Mouse (Mus musculus): ENCODE measurements around the gene Zcchc8. TPM values are rescaled to one million over a fixed set of nuclear protein-coding genes. Genes with fewer than 3 reads are reported as not detected.
"Not testable (repeated sequence)": the region's sequence is repeated elsewhere in the genome, so short reads cannot be mapped to it uniquely, and the experiment has no call there.

Zcchc8 gene
- 85.1 and 97.4 TPM in 2 replicates for polyA plus RNA-seq (2015; fragmentation: Nextera tagmentation; extraction: Ambion mirVana)

GRCm38 (mm10) chr5:123720328-123721311 is at the start of gene Zcchc8:
Zcchc8 (minus strand) TSS chr5:123721100.
- peak within 1 kb of the TSS; percentile 86 for H3K4me2 ChIP-seq
- H3K27me3 ChIP-seq = no peaks in the 10 kb centered on the region
- under 1% methylated on average over 83 of the region's 83 CpGs for WGBS
- H3K27ac ChIP-seq = peak within 1 kb of the TSS; percentile 84
- ATAC-seq = peak; percentile 100
- H3K9ac ChIP-seq = peak within 1 kb of the TSS; percentile 87
- H3K4me3 ChIP-seq = peak within 1 kb of the TSS; percentile 92
- peaks cover 20% of the 10 kb centered on the region for H3K36me3 ChIP-seq (ENCODE audit: poor library complexity, severe bottlenecking)
- H3K9me3 ChIP-seq (replicated peaks) = no peaks in the 10 kb centered on the region
- peaks cover 28% of the 10 kb centered on the region for H3K4me1 ChIP-seq

- not testable (repeated sequence) for H3K4me2 ChIP-seq; H3K4me3 ChIP-seq; H3K4me1 ChIP-seq; H3K9ac ChIP-seq; H3K9me3 ChIP-seq (replicated peaks); H3K27ac ChIP-seq; ATAC-seq; H3K27me3 ChIP-seq
- WGBS = 96% methylated on average over 11 of the region's 11 CpGs
- H3K36me3 ChIP-seq (ENCODE audit: poor library complexity, severe bottlenecking) = peaks cover 79% of the 10 kb centered on the region
These were observed 45.6 kb upstream of the Zcchc8 start for GRCm38 (mm10) chr5:123766455-123766854.

DNA sequence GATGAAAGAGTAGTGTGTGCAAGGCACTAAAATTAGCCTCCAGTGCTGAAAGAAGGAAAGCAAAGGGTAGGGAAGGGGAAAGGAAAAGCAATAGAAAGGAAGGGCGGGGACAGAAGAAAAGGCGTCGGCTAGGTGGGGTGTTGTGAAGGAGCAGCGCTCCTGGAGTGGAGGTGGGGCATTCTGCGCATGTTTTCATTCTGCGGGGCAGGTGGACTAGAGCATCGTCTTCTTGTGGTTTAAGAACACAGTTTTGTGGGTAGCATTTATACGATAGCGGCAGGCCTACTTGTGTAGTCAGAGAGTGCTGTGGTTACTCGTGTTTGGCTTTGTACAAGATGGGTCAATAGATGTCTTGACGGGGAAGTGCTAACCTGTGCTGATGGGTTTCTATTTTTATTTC is 44.6 kb upstream of the Zcchc8 start:
- Histone ChIP-seq H3K9me3 (replicated peaks) (no peaks in the 10 kb centered on the region), H3K4me2 (no peak overlapping the region), H3K9ac (no peak overlapping the region), H3K4me3 (no peak overlapping the region), H3K27ac (no peak overlapping the region), H3K36me3 (ENCODE audit: poor library complexity, severe bottlenecking) (peaks cover 78% of the 10 kb centered on the region), H3K27me3 (no peaks in the 10 kb centered on the region), H3K4me1 (no peaks in the 10 kb centered on the region)
- no peak for ATAC-seq
- WGBS = 97% methylated on average over 11 of the region's 11 CpGs

DNA sequence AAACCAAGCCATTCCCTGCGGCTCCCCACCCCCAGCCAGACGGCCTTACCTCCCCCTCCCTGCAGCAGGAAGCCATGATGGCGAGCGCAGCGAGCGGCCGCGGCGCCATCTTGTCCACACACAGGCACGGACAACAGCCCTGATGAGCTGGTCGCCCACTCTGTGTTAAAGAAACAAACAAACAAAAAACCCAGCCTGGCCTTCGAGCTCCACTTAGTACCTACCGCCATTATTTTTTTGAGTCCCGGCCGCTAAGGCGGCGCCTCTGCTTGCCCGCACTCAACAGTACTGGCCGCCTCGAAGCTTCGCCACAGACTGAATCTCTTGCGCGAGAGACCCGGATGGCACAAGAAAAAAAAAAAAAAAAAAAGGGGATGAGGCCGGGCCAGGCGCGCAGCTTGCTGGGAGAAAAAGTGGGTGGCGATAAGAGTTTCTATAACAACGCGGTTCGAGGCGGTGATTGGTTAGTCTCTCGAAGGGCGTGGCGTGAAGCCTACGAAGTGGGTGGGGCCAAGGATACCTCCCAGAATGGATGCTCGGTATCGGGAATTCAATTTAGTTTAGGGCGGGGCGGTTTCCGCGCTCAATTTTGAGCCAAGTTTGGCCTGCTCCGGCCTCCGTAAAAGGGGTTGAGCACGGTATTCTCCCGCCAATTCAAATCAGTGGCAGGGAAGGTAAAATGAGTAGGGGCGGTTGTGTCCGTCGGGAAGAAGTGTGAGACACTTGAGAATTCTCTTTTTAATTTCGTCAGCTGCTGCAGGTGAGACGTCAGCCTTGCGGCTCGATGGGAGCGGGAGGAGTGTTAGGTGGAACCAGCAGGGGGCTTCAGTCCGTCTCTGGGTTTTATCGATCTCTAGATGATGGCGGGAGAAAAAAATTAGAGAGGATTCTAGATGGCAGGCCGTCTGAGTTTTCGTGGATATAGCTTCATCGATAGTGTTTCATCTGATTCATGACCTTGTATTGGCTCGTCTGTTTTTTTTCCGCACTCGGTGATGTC is 28.5 kb upstream of the Zcchc8 start, which contains the start of the genes Rsrc2 and Kntc1:
Gene Rsrc2 (minus strand): TSS at position 350 of the 1,000 bp plus-strand sequence.
Gene Kntc1 (plus strand): TSS at position 652 of the 1,000 bp plus-strand sequence.
- peaks cover 13% of the 10 kb centered on the region for H3K36me3 ChIP-seq (ENCODE audit: poor library complexity, severe bottlenecking)
- peak; percentile 98 for ATAC-seq

DNA sequence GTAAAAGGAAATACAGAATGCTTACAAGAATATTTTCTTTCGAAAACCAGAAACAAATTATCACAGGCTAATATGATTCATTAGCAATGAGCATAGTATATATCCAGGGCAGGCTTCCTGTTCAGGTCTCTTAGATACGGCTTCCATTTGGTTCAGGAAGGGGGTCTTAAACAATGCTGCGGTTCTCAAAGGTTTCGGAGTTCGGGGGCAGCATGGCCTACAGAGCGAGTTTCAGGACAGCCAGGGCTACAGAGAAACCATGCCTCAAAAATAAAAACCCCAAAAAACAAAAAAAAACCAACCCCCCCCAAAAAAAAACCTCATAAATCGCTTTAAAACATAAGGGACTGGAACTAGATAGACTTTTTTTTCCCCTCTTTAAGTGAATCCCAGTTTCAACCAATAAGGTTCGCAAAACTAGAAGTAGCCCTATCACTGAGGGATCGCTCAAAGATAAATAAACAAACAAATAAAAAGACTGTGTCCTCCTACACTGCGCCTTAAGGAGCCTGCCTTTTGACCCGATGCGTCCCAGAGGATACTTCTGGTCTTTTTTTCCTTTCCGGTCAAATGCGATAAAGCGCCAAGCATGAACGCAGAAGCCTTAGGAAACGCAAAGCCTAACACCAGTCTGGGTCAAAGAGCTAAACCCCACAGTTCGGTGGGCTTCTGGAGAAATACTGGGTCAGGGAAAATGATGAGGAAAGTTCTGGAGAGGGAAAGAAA is 27.6 kb upstream of the Zcchc8 start:
- no peak; the same call in none of the 2 replicates for ATAC-seq
- Histone ChIP-seq H3K4me1 (peaks cover 37% of the 10 kb centered on the region), H3K9me3 (replicated peaks) (no peaks in the 10 kb centered on the region), H3K4me3 (peak overlapping the region; percentile 74), H3K36me3 (ENCODE audit: poor library complexity, severe bottlenecking) (peaks cover 14% of the 10 kb centered on the region), H3K27me3 (no peaks in the 10 kb centered on the region), H3K27ac (peak overlapping the region; percentile 98), H3K4me2 (peak overlapping the region; percentile 83), H3K9ac (peak overlapping the region; percentile 77)
- under 1% methylated on average over 18 of the region's 18 CpGs for WGBS

More for the DNA sequence above, 28.5 kb upstream of the Zcchc8 start, which contains the start of the genes Rsrc2 and Kntc1:
- H3K4me1 ChIP-seq = peaks cover 37% of the 10 kb centered on the region
- no peaks in the 10 kb centered on the region for H3K27me3 ChIP-seq
- H3K9ac ChIP-seq = peak within 1 kb of the TSS; percentile 77
- peak within 1 kb of the TSS; percentile 74 for H3K4me3 ChIP-seq
- peak within 1 kb of the TSS; percentile 98 for H3K27ac ChIP-seq
- H3K9me3 ChIP-seq (replicated peaks) = no peaks in the 10 kb centered on the region
- peak within 1 kb of the TSS; percentile 83 for H3K4me2 ChIP-seq
- under 1% methylated on average over 63 of the region's 63 CpGs for WGBS

DNA sequence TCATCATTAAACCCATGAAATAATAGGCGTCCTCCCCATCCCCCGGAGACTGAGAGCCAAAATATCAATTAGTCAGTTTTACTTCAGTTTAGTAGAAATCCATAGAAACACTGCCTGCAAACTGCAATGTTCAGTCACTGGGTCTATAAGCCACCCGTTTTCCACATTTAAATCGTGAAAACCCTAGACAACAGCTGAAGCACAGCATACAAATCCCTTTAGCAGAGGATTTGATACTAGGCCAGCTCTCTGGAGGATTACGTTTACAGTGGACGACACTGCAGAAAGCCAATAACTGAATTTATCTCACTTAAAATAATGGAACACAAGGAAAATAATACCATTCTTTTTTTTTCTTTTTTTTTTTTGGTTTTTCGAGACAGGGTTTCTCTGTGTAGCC is 26.7 kb upstream of the Zcchc8 start:
- H3K27me3 ChIP-seq = no peaks in the 10 kb centered on the region
- ATAC-seq = no peak
- peak overlapping the region; percentile 83 for H3K4me2 ChIP-seq
- peak overlapping the region; percentile 74 for H3K4me3 ChIP-seq
- peaks cover 22% of the 10 kb centered on the region for H3K36me3 ChIP-seq (ENCODE audit: poor library complexity, severe bottlenecking)
- peaks cover 37% of the 10 kb centered on the region for H3K4me1 ChIP-seq
- 26% methylated on average over 7 of the region's 7 CpGs for WGBS
- H3K9ac ChIP-seq = peak overlapping the region; percentile 77
- no peak overlapping the region for H3K27ac ChIP-seq
- H3K9me3 ChIP-seq (replicated peaks) = no peaks in the 10 kb centered on the region

DNA sequence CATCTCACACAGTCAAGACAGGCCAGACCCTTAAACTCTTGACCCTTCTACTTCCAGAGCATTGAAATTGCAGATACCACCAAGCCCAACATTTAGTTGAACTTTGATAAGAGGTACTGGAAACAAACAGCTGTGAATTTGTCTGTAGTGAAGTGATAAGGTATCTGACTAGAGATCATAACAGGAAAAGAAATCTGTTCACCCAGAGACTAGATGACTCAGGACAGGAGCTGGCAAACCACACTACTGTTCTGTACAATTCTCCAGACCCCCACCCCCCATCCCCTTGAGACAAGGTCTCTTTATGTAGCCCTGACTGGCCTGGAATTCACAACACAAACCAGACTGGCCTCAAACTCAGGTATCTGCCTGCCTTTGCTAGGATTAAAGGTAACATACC is 25.4 kb upstream of the Zcchc8 start:
- peak overlapping the region; percentile 77 for H3K9ac ChIP-seq
- H3K4me3 ChIP-seq = peak overlapping the region; percentile 74
- ATAC-seq = no peak
- H3K27me3 ChIP-seq = no peaks in the 10 kb centered on the region
- H3K36me3 ChIP-seq (ENCODE audit: poor library complexity, severe bottlenecking) = peaks cover 27% of the 10 kb centered on the region
- H3K4me1 ChIP-seq = peaks cover 37% of the 10 kb centered on the region
- peak overlapping the region; percentile 83 for H3K4me2 ChIP-seq
- no peaks in the 10 kb centered on the region for H3K9me3 ChIP-seq (replicated peaks)
- H3K27ac ChIP-seq = no peak overlapping the region

DNA sequence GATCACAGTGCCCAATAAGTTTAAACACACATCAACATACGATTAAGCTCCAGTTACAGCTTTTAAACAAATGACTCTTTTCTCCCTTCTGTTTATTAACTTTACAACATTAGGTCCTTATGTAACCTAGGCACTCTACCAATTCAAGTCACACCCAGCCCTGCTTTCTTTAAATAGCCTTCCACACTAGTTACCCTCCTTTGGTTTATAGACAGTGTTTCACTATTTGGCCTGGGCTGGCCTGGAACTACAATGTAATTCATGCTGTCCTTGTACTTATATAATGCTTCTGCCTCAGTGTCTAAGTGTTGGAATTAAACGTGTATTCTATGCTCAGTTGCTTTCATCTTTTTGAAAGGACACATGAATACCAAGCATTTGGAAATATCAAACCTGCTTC is 23.5 kb upstream of the Zcchc8 start:
- Histone ChIP-seq H3K36me3 (ENCODE audit: poor library complexity, severe bottlenecking) (peaks cover 41% of the 10 kb centered on the region), H3K9ac (no peak overlapping the region), H3K27ac (no peak overlapping the region), H3K9me3 (replicated peaks) (no peaks in the 10 kb centered on the region), H3K27me3 (no peaks in the 10 kb centered on the region), H3K4me2 (no peak overlapping the region), H3K4me3 (no peak overlapping the region), H3K4me1 (peaks cover 22% of the 10 kb centered on the region)
- 83% methylated on average over 2 of the region's 2 CpGs for WGBS
- no peak for ATAC-seq

- Histone ChIP-seq H3K4me1 (no peaks in the 10 kb centered on the region), H3K4me2 (no peak overlapping the region), H3K27ac (no peak overlapping the region)
These were observed 10.1 kb upstream of the Zcchc8 start for GRCm38 (mm10) chr5:123730981-123731380.

GRCm38 (mm10) chr5:123723816-123724215 is 2.9 kb upstream of the Zcchc8 start:
- not testable (repeated sequence) for H3K9me3 ChIP-seq (replicated peaks); H3K4me3 ChIP-seq; H3K27ac ChIP-seq; ATAC-seq; H3K27me3 ChIP-seq; H3K4me2 ChIP-seq; H3K9ac ChIP-seq
- Histone ChIP-seq H3K36me3 (ENCODE audit: poor library complexity, severe bottlenecking) (peaks cover 18% of the 10 kb centered on the region), H3K4me1 (peaks cover 12% of the 10 kb centered on the region)
- WGBS = 87% methylated on average over 7 of the region's 7 CpGs

More at GRCm38 (mm10) chr5:123730981-123731380, 10.1 kb upstream of the Zcchc8 start:
- WGBS = 91% methylated on average over 2 of the region's 2 CpGs
- ATAC-seq = no peak
- no peaks in the 10 kb centered on the region for H3K27me3 ChIP-seq
- H3K4me3 ChIP-seq = no peak overlapping the region
- H3K36me3 ChIP-seq (ENCODE audit: poor library complexity, severe bottlenecking) = peaks cover 84% of the 10 kb centered on the region
- H3K9me3 ChIP-seq (replicated peaks) = no peaks in the 10 kb centered on the region
- H3K9ac ChIP-seq = no peak overlapping the region

- no peak for ATAC-seq
- H3K27ac ChIP-seq = no peak overlapping the region
- H3K36me3 ChIP-seq (ENCODE audit: poor library complexity, severe bottlenecking) = peaks cover 77% of the 10 kb centered on the region
- H3K27me3 ChIP-seq = no peaks in the 10 kb centered on the region
- no peaks in the 10 kb centered on the region for H3K9me3 ChIP-seq (replicated peaks)
- H3K4me2 ChIP-seq = no peak overlapping the region
- WGBS = 93% methylated on average over 4 of the region's 4 CpGs
- H3K4me3 ChIP-seq = no peak overlapping the region
- no peak overlapping the region for H3K9ac ChIP-seq
- peaks cover 24% of the 10 kb centered on the region for H3K4me1 ChIP-seq
These were observed 6.3 kb downstream of the Zcchc8 start for GRCm38 (mm10) chr5:123714622-123715021.

Data from forebrain, embryonic 13.5 days (tissue).